Mouse (Mus musculus): Measurements from ENCODE around the gene D17H6S53E.

Gene D17H6S53E

GRCm38 (mm10) chr17:35126206-35126611 lies at the start of gene D17H6S53E:
Gene D17H6S53E, plus strand, starts transcription at chr17:35126373.
- peak; percentile 61 for DNase-seq (ENCODE audit: low read depth, low spot score)

- DNase-seq (ENCODE audit: low read depth, low spot score) = no peak
Observed at GRCm38 (mm10) chr17:35076507-35077176, 49.5 kb upstream of the D17H6S53E start, which contains the start of gene Ly6g6e. Gene Ly6g6e, plus strand, starts transcription at chr17:35076902.

GRCm38 (mm10) chr17:35077285-35077684 lies 48.9 kb upstream of the D17H6S53E start:
- DNase-seq (ENCODE audit: low read depth, low spot score) = no peak

GRCm38 (mm10) chr17:35077786-35078233 lies 48.4 kb upstream of the D17H6S53E start, which contains the start of gene Ly6g6d:
Gene Ly6g6d, minus strand, starts transcription at chr17:35078065.
- DNase-seq (ENCODE audit: low read depth, low spot score) = no peak

GRCm38 (mm10) chr17:35079778-35080177 lies 46.4 kb upstream of the D17H6S53E start:
- no peak for DNase-seq (ENCODE audit: low read depth, low spot score)

- DNase-seq (ENCODE audit: low read depth, low spot score) = no peak
Observed at GRCm38 (mm10) chr17:35080248-35080647, 45.9 kb upstream of the D17H6S53E start.

- no peak for DNase-seq (ENCODE audit: low read depth, low spot score)
Observed at GRCm38 (mm10) chr17:35080710-35081109, 45.5 kb upstream of the D17H6S53E start.

- DNase-seq (ENCODE audit: low read depth, low spot score) = no peak
Observed at GRCm38 (mm10) chr17:35082841-35083576, 43.2 kb upstream of the D17H6S53E start.

GRCm38 (mm10) chr17:35083929-35084497 lies 42.2 kb upstream of the D17H6S53E start:
- no peak for DNase-seq (ENCODE audit: low read depth, low spot score)

GRCm38 (mm10) chr17:35085208-35085865 lies 40.8 kb upstream of the D17H6S53E start, which contains the start of gene Ly6g6f:
Gene Ly6g6f, minus strand, starts transcription at chr17:35085610.
- DNase-seq (ENCODE audit: low read depth, low spot score) = no peak

GRCm38 (mm10) chr17:35088151-35088550 lies 38.0 kb upstream of the D17H6S53E start:
- DNase-seq (ENCODE audit: low read depth, low spot score) = no peak

GRCm38 (mm10) chr17:35088825-35089644 lies 37.1 kb upstream of the D17H6S53E start, which contains the start of gene Abhd16a:
Gene Abhd16a, plus strand, starts transcription at chr17:35089263.
- DNase-seq (ENCODE audit: low read depth, low spot score) = peak; percentile 88

- DNase-seq (ENCODE audit: low read depth, low spot score) = peak; percentile 44
Observed at GRCm38 (mm10) chr17:35090166-35090932, 35.8 kb upstream of the D17H6S53E start.

- DNase-seq (ENCODE audit: low read depth, low spot score) = no peak
Observed at GRCm38 (mm10) chr17:35092403-35093198, 33.6 kb upstream of the D17H6S53E start.

- DNase-seq (ENCODE audit: low read depth, low spot score) = no peak
Observed at GRCm38 (mm10) chr17:35094475-35095365, 31.5 kb upstream of the D17H6S53E start.

- DNase-seq (ENCODE audit: low read depth, low spot score) = no peak
Observed at GRCm38 (mm10) chr17:35096597-35096996, 29.6 kb upstream of the D17H6S53E start.

- no peak for DNase-seq (ENCODE audit: low read depth, low spot score)
Observed at GRCm38 (mm10) chr17:35097164-35097655, 29.0 kb upstream of the D17H6S53E start.

- DNase-seq (ENCODE audit: low read depth, low spot score) = no peak
Observed at GRCm38 (mm10) chr17:35100196-35100765, 25.9 kb upstream of the D17H6S53E start.

Data from c-Kit-negative CD71-positive TER-119-positive erythroid progenitor cells, embryonic 14.5 days (primary cell).